Comparison of ENCODE assay signal across 25 mouse cellular contexts in the genomic region with DNA sequence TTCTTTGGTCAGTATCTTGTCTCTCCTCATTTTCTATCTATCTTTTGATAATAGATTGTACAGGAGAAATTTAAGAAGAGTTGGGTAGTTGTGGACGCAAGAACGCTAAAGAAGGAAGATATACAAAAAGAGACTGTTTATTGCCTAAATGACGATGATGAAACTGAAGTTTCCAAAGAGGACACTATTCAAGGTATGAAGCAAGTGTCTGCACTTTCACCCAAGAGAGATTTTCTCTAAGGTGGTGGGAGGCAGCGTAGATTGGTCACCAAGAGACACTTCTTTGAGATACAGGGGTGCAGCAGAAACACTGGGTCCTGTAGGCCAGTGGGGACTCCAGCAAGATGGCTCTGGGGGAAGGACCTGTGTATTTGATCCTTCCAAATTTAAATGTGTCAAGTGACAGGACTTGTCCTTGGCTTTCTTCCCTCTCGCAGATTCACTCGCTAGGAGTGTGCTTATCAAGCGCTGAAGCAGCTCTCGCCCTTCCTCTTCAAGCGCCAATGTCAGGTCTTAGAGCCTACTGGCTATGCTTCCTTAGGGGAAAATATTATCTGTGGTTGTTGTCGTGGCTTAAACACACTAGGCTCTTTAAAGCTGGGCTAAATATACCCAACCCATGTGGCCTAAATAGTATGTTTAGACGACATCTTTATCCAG. TPM values are rescaled to one million over a fixed set of nuclear protein-coding genes. Genes with fewer than 3 reads are reported as not detected.
DNase-seq lines count a peak whose midpoint lies in the region; ATAC-seq lines count a peak whose summit lies in the region.
"Had no signal": no experiment of that assay in that cellular context is flagged by ENCODE, and none has a peak within 500 bp of the region (broad histone marks: within the 10 kb centered on the region; RNA-seq: fewer than 3 reads in every experiment).

No protein-coding gene starts in this region.

- no peak overlapping the region for H3K27ac ChIP-seq in midbrain, embryonic 11.5 days (ENCODE audit: low read depth, low read length)
- H3K27ac ChIP-seq in forebrain, embryonic 14.5 days (ENCODE audit: low read depth, low read length): no peak overlapping the region
- H3K27ac ChIP-seq: heart, embryonic 15.5 days; hindbrain, embryonic 13.5 days; left cerebral cortex, adult 2 months; midbrain, embryonic 15.5 days; neural tube, embryonic 13.5 days; stomach, postnatal 0 days had no signal

- no peak overlapping the region for H3K4me2 ChIP-seq in midbrain, embryonic 11.5 days
- H3K4me2 ChIP-seq in forebrain, embryonic 14.5 days (ENCODE audit: low read length): no peak overlapping the region
- H3K4me2 ChIP-seq: heart, embryonic 15.5 days; hindbrain, embryonic 13.5 days; midbrain, embryonic 15.5 days; neural tube, embryonic 13.5 days had no signal

- no peaks in the 10 kb centered on the region for H3K27me3 ChIP-seq in midbrain, embryonic 11.5 days (ENCODE audit: control insufficient read depth, insufficient read depth, low read length)
- H3K27me3 ChIP-seq in forebrain, embryonic 14.5 days (replicated peaks; ENCODE audit: control insufficient read depth, insufficient read depth, low read length): no peaks in the 10 kb centered on the region
- H3K27me3 ChIP-seq: heart, embryonic 15.5 days; hindbrain, embryonic 13.5 days; megakaryocyte, embryonic 14.5 days; midbrain, embryonic 15.5 days; neural tube, embryonic 13.5 days had no signal

- peaks cover 2% of the 10 kb centered on the region; the same call in 1 of the 2 replicates for H3K36me3 ChIP-seq in midbrain, embryonic 11.5 days (ENCODE audit: control insufficient read depth, insufficient read depth, low read length)
- H3K36me3 ChIP-seq in forebrain, embryonic 14.5 days (ENCODE audit: control insufficient read depth, insufficient read depth, low read length): peaks cover 48% of the 10 kb centered on the region
- H3K36me3 ChIP-seq: midbrain, embryonic 15.5 days had no signal

- H3K9ac ChIP-seq in midbrain, embryonic 11.5 days (ENCODE audit: low read length): no peak overlapping the region
- no peak overlapping the region for H3K9ac ChIP-seq in forebrain, embryonic 14.5 days (ENCODE audit: low read length)
- H3K9ac ChIP-seq: heart, embryonic 15.5 days; hindbrain, embryonic 13.5 days; midbrain, embryonic 15.5 days; neural tube, embryonic 13.5 days had no signal

- ATAC-seq in midbrain, embryonic 11.5 days (ENCODE audit: low FRiP score): no peak
- no peak for ATAC-seq in forebrain, embryonic 14.5 days
- ATAC-seq: forebrain, embryonic 16.5 days; lung, postnatal 0 days; midbrain, embryonic 15.5 days had no signal

- WGBS in midbrain, embryonic 11.5 days: 92% methylated on average over 11 of the region's 11 CpGs
- WGBS in forebrain, embryonic 14.5 days: 94% methylated on average over 11 of the region's 11 CpGs

- H3K4me1 ChIP-seq in midbrain, embryonic 11.5 days (ENCODE audit: control insufficient read depth, insufficient read depth, low read length): no peaks in the 10 kb centered on the region
- H3K4me1 ChIP-seq in forebrain, embryonic 14.5 days (ENCODE audit: control insufficient read depth, insufficient read depth, low read length): no peaks in the 10 kb centered on the region
- H3K4me1 ChIP-seq: heart, embryonic 15.5 days; hindbrain, embryonic 13.5 days; midbrain, embryonic 15.5 days; neural tube, embryonic 13.5 days had no signal

- DNase-seq in gastrocnemius, adult 18-20 months (ENCODE audit: low spot score): peak; percentile 7
- no peak for DNase-seq in gastrocnemius, postnatal 14 days
- peak; percentile 5 for DNase-seq in lung, postnatal 25 days (ENCODE audit: low spot score)
- no peak for DNase-seq in lung, postnatal 36 days
- peak; percentile 3 to 9 for DNase-seq in heart, postnatal 14 days
- DNase-seq in ovary, postnatal 36 days (ENCODE audit: low spot score): no peak
- no peak for DNase-seq in midbrain, embryonic 11.5 days (ENCODE audit: low spot score, missing footprints)
- no peak for DNase-seq in forebrain, embryonic 14.5 days (ENCODE audit: low spot score)
- DNase-seq: adrenal gland, postnatal 14 days; cerebellum, adult 9-10 months; gastrocnemius, postnatal 25 days; kidney, adult 11 months; kidney, postnatal 4 days; right cerebral cortex, adult 18-20 months; thymus, adult 2 months had no signal

- H3K9me3 ChIP-seq in midbrain, embryonic 11.5 days (ENCODE audit: control insufficient read depth, low read length): no peaks in the 10 kb centered on the region
- H3K9me3 ChIP-seq in forebrain, embryonic 14.5 days (replicated peaks; ENCODE audit: control insufficient read depth, low read length): no peaks in the 10 kb centered on the region
- H3K9me3 ChIP-seq: heart, embryonic 15.5 days; hindbrain, embryonic 13.5 days; megakaryocyte, embryonic 14.5 days; midbrain, embryonic 15.5 days; neural tube, embryonic 13.5 days had no signal

- intact Hi-C loops in gastrocnemius, postnatal 14 days (cut with DNase I; ENCODE audit: low total_unique reads): no loop called here
- intact Hi-C loops in heart, postnatal 14 days (cut with DNase I): no loop called here

- no peak overlapping the region for H3K4me3 ChIP-seq in midbrain, embryonic 11.5 days (ENCODE audit: low read depth, low read length)
- H3K4me3 ChIP-seq in forebrain, embryonic 14.5 days (ENCODE audit: low read depth, low read length): no peak overlapping the region
- H3K4me3 ChIP-seq: heart, embryonic 15.5 days; hindbrain, embryonic 13.5 days; left cerebral cortex, adult 2 months; megakaryocyte, embryonic 14.5 days; midbrain, embryonic 15.5 days; myocyte; neural tube, embryonic 13.5 days had no signal

RNA-seq across cellular contexts. Expression of a gene that starts 19.1 kb away (rescaled TPM):
- 10 to 100 TPM; 22.2 to 24.5 TPM for total RNA-seq in gastrocnemius, adult 18-20 months (2021)
- total RNA-seq in gastrocnemius, postnatal 14 days (2021): 10 to 100 TPM; 19.3 to 20.9 TPM
- 10 to 100 TPM; 11.7 to 12.6 TPM for total RNA-seq in heart, postnatal 14 days (2021)
- polyA plus RNA-seq in midbrain, embryonic 11.5 days (2014; fragmentation: Nextera tagmentation; extraction: Ambion mirVana): 52.3 and 57.7 TPM in 2 replicates
- polyA plus RNA-seq in forebrain, embryonic 14.5 days (2014; fragmentation: Nextera tagmentation; extraction: Ambion mirVana): 29.7 and 33.4 TPM in 2 replicates

RNA-seq across cellular contexts. Expression of a gene that starts 42.1 kb away (rescaled TPM):
- under 1 TPM in 1 of 2 experiments, not detected in 1; 0.11 TPM for total RNA-seq in gastrocnemius, adult 18-20 months (2021)
- total RNA-seq in gastrocnemius, postnatal 14 days (2021): under 1 TPM; 0.07 to 0.14 TPM
- not detected for total RNA-seq in heart, postnatal 14 days (2021)
- 14.2 and 14.4 TPM in 2 replicates for polyA plus RNA-seq in midbrain, embryonic 11.5 days (2014; fragmentation: Nextera tagmentation; extraction: Ambion mirVana)
- 23.2 and 28.8 TPM in 2 replicates for polyA plus RNA-seq in forebrain, embryonic 14.5 days (2014; fragmentation: Nextera tagmentation; extraction: Ambion mirVana)
- total RNA-seq: gastrocnemius, postnatal 25 days had no signal

RNA-seq across cellular contexts. Expression of a gene that starts 42.2 kb away (rescaled TPM):
- 10 to 100 TPM; 16.2 to 19.0 TPM for total RNA-seq in gastrocnemius, adult 18-20 months (2021)
- total RNA-seq in gastrocnemius, postnatal 14 days (2021): 10 to 100 TPM; 19.6 to 20.5 TPM
- 10 to 100 TPM; 11.1 to 11.4 TPM for total RNA-seq in heart, postnatal 14 days (2021)
- polyA plus RNA-seq in midbrain, embryonic 11.5 days (2014; fragmentation: Nextera tagmentation; extraction: Ambion mirVana): 14.5 and 14.7 TPM in 2 replicates
- 8.4 and 10.3 TPM in 2 replicates for polyA plus RNA-seq in forebrain, embryonic 14.5 days (2014; fragmentation: Nextera tagmentation; extraction: Ambion mirVana)

Comparison
In these comparisons a context has a peak if more than half of its experiments do, and no peak if none do; other contexts are left out.
1. DNase-seq: peak in gastrocnemius, adult 18-20 months (single experiment), lung, postnatal 25 days (single experiment) and heart, postnatal 14 days (2 of 2); none in gastrocnemius, postnatal 14 days (single experiment), lung, postnatal 36 days (single experiment), ovary, postnatal 36 days (single experiment), midbrain, embryonic 11.5 days (single experiment) and forebrain, embryonic 14.5 days (single experiment).